In genomic region chr17:80060151-80060550, GRCm38 (mm10) we compare ENCODE assay signal across 8 mouse cellular contexts. TPM values are rescaled to one million over a fixed set of nuclear protein-coding genes. Genes with fewer than 3 reads are reported as not detected.
DNase-seq lines count a peak whose midpoint lies in the region; ATAC-seq and TF ChIP-seq lines count a peak whose summit lies in the region.

No protein-coding gene starts in this region.

- peaks cover 30% of the 10 kb centered on the region for H3K4me1 ChIP-seq in heart, embryonic 15.5 days (replicated peaks)
- H3K4me1 ChIP-seq in forebrain, embryonic 11.5 days (replicated peaks; ENCODE audit: control insufficient read depth, insufficient read depth, low read length) = no peaks in the 10 kb centered on the region; the same call in 1 of the 2 replicates
- H3K4me1 ChIP-seq in kidney, postnatal 0 days (replicated peaks; ENCODE audit: insufficient read depth, low read length) = peaks cover 4% of the 10 kb centered on the region; the same call in 1 of the 2 replicates

- peak overlapping the region; percentile 100 for H3K27ac ChIP-seq in heart, embryonic 15.5 days
- no peak overlapping the region for H3K27ac ChIP-seq in forebrain, embryonic 11.5 days (ENCODE audit: low read depth, low read length)
- H3K27ac ChIP-seq in kidney, postnatal 0 days = no peak overlapping the region

- no peaks in the 10 kb centered on the region for H3K27me3 ChIP-seq in heart, embryonic 15.5 days
- H3K27me3 ChIP-seq in forebrain, embryonic 11.5 days (ENCODE audit: control insufficient read depth, insufficient read depth, low read length) = no peaks in the 10 kb centered on the region
- no peaks in the 10 kb centered on the region for H3K27me3 ChIP-seq in kidney, postnatal 0 days (ENCODE audit: insufficient read depth, low read length)

- no peaks in the 10 kb centered on the region for H3K36me3 ChIP-seq in heart, embryonic 15.5 days
- no peaks in the 10 kb centered on the region for H3K36me3 ChIP-seq in forebrain, embryonic 11.5 days (ENCODE audit: control insufficient read depth, insufficient read depth, low read length)
- H3K36me3 ChIP-seq in kidney, postnatal 0 days (ENCODE audit: insufficient read depth, low read length) = no peaks in the 10 kb centered on the region

- intact Hi-C loops in heart, postnatal 36 days (cut with DNase I) = loop anchor here (2.0 kb wide), 1 partner anchor 67 kb away; the partner anchor contains the start of gene Galm

- DNase-seq in heart, postnatal 36 days = no peak
- no peak for DNase-seq in forebrain, embryonic 11.5 days (ENCODE audit: low spot score)
- no peak for DNase-seq in kidney, postnatal 0 days (ENCODE audit: low spot score)
- DNase-seq in neural tube, embryonic 10.5 days (ENCODE audit: extremely low spot score, low spot score) = peak; percentile 19
- DNase-seq in adrenal gland, adult 2 months = no peak
- DNase-seq in adrenal gland, postnatal 14 days = no peak
- no peak for DNase-seq in urinary bladder, postnatal 25 days (ENCODE audit: low spot score)

- peak overlapping the region; percentile 77 for H3K4me2 ChIP-seq in heart, embryonic 15.5 days
- H3K4me2 ChIP-seq in forebrain, embryonic 11.5 days (ENCODE audit: low read depth, low read length, severe bottlenecking) = peak overlapping the region; percentile 65
- peak overlapping the region; percentile 82 for H3K4me2 ChIP-seq in kidney, postnatal 0 days (ENCODE audit: low read length)

- peak overlapping the region; percentile 99 for H3K4me3 ChIP-seq in heart, embryonic 15.5 days
- H3K4me3 ChIP-seq in forebrain, embryonic 11.5 days (ENCODE audit: low read depth, low read length) = peak overlapping the region; percentile 99
- H3K4me3 ChIP-seq in kidney, postnatal 0 days (replicated peaks; ENCODE audit: low read depth, low read length) = peak overlapping the region; percentile 96

- no peaks in the 10 kb centered on the region for H3K9me3 ChIP-seq in heart, embryonic 15.5 days (replicated peaks)
- H3K9me3 ChIP-seq in forebrain, embryonic 11.5 days (ENCODE audit: control insufficient read depth, low read length) = no peaks in the 10 kb centered on the region
- no peaks in the 10 kb centered on the region for H3K9me3 ChIP-seq in kidney, postnatal 0 days (replicated peaks; ENCODE audit: low read length)

- peak overlapping the region; percentile 100; the same call in 1 of the 2 replicates for H3K9ac ChIP-seq in heart, embryonic 15.5 days
- peak overlapping the region; percentile 99 for H3K9ac ChIP-seq in forebrain, embryonic 11.5 days (ENCODE audit: low read length)
- H3K9ac ChIP-seq in kidney, postnatal 0 days (ENCODE audit: low read depth, low read length) = no peak overlapping the region

- no peak for TF ChIP-seq CTCF in kidney, postnatal 0 days (IDR thresholded peaks at IDR 0.05; ENCODE audit: low read depth)

- ATAC-seq in heart, embryonic 15.5 days (replicated peaks; ENCODE audit: insufficient number of reproducible peaks, insufficient read depth, low FRiP score, low read depth) = no peak
- ATAC-seq in forebrain, embryonic 11.5 days (replicated peaks; ENCODE audit: low FRiP score) = no peak
- no peak for ATAC-seq in kidney, postnatal 0 days (replicated peaks; ENCODE audit: low FRiP score, low read depth)

- WGBS in heart, embryonic 15.5 days = 16% methylated on average over 5 of the region's 5 CpGs
- 24% methylated on average over 5 of the region's 5 CpGs for WGBS in forebrain, embryonic 11.5 days
- 10% methylated on average over 5 of the region's 5 CpGs for WGBS in kidney, postnatal 0 days

RNA-seq across cellular contexts. Expression of gene Hnrnpll, which starts 2.0 kb away (rescaled TPM):
- polyA plus RNA-seq in heart, embryonic 15.5 days (2015; fragmentation: Nextera tagmentation; extraction: Ambion mirVana) = 37.2 and 48.7 TPM in 2 replicates
- total RNA-seq in heart, postnatal 36 days (2021) = 10 to 100 TPM; 21.0 to 24.5 TPM
- 127 TPM in 2 replicates for polyA plus RNA-seq in forebrain, embryonic 11.5 days (2014; fragmentation: Nextera tagmentation; extraction: Ambion mirVana)
- 42.2 and 48.0 TPM in 2 replicates for polyA plus RNA-seq in kidney, postnatal 0 days (2015; fragmentation: Nextera tagmentation; extraction: Ambion mirVana)
- 10 to 100 TPM; 43.5 to 44.5 TPM for total RNA-seq in adrenal gland, adult 2 months (2021)
- polyA plus RNA-seq in adrenal gland, adult 2 months (2012; rRNA removed) = 14.8 and 15.2 TPM in 2 replicates
- total RNA-seq in adrenal gland, postnatal 14 days (2021) = 50.6 and 54.1 TPM in 2 replicates
